Mouse (Mus musculus) liver, postnatal 0 days (tissue): ENCODE data around the gene Ptpn12.

Experiments
- CTCF ChIP-seq: sonication (generic); IDR thresholded peaks from 2 replicates; pipeline ENCODE4 v1.5.1; 2016; ENCODE audit warnings: antibody characterized with exemption, low read depth
- EP300 ChIP-seq: IDR thresholded peaks from 2 replicates; pipeline ENCODE4 v1.6.1; 2016; ENCODE audit warnings: antibody characterized with exemption, low read depth, mild to moderate bottlenecking

DNA sequence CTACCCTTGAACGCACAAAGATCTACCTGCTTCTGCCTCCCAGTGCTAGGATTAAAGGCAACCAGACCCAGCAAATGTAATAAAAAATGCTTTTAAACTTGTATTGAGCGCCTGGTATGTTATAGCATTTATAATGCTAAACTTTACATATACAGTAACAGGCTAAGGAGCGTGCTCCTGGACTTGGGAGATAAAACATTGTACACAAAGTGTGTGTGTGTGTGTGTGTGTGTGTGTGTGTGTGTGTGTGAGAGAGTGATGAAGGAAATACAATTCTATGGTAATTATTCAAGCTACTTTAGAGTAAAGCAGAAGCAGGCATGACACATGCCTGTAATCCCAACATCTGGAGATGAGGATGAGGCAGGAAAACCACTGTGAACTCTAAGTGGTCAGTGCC lies 99.4 kb downstream of the Ptpn12 start, which contains the start of gene Rsbn1l:
- no peak for TF ChIP-seq CTCF
- TF ChIP-seq EP300 = no peak
